ENCODE assay signal across 15 mouse cellular contexts in genomic region chr1:136102981-136103380, GRCm38 (mm10). TPM values are rescaled to one million over a fixed set of nuclear protein-coding genes. Genes with fewer than 3 reads are reported as not detected.
DNase-seq lines count a peak whose midpoint lies in the region; ATAC-seq and TF ChIP-seq lines count a peak whose summit lies in the region.
"Had no signal": no experiment of that assay in that cellular context is flagged by ENCODE, and none has a peak within 500 bp of the region (broad histone marks: within the 10 kb centered on the region; RNA-seq: fewer than 3 reads in every experiment).

No protein-coding gene starts in this region.

- no peak overlapping the region for H3K4me3 ChIP-seq in neural tube, embryonic 14.5 days (ENCODE audit: low read depth, low read length)
- no peak overlapping the region for H3K4me3 ChIP-seq in neural tube, embryonic 15.5 days (replicated peaks)
- H3K4me3 ChIP-seq in forebrain, embryonic 11.5 days (ENCODE audit: low read depth, low read length): no peak overlapping the region
- no peak overlapping the region for H3K4me3 ChIP-seq in hindbrain, embryonic 16.5 days (ENCODE audit: low read length)
- no peak overlapping the region for H3K4me3 ChIP-seq in myocyte
- H3K4me3 ChIP-seq: neural tube, embryonic 12.5 days; stomach, embryonic 15.5 days had no signal

- H3K79me2 ChIP-seq in myocyte (ENCODE audit: control insufficient read depth, insufficient read depth): no peaks in the 10 kb centered on the region

- H3K9ac ChIP-seq in neural tube, embryonic 14.5 days (replicated peaks; ENCODE audit: low read depth, low read length): no peak overlapping the region
- H3K9ac ChIP-seq in neural tube, embryonic 15.5 days (replicated peaks): no peak overlapping the region
- no peak overlapping the region for H3K9ac ChIP-seq in forebrain, embryonic 11.5 days (ENCODE audit: low read length)
- H3K9ac ChIP-seq in hindbrain, embryonic 16.5 days (ENCODE audit: low read depth, low read length): no peak overlapping the region
- H3K9ac ChIP-seq: neural tube, embryonic 12.5 days; stomach, embryonic 15.5 days had no signal

- no peaks in the 10 kb centered on the region for H3K36me3 ChIP-seq in neural tube, embryonic 14.5 days (ENCODE audit: control insufficient read depth, insufficient read depth, low read length)
- H3K36me3 ChIP-seq in neural tube, embryonic 15.5 days: no peaks in the 10 kb centered on the region
- H3K36me3 ChIP-seq in forebrain, embryonic 11.5 days (ENCODE audit: control insufficient read depth, insufficient read depth, low read length): no peaks in the 10 kb centered on the region
- H3K36me3 ChIP-seq in hindbrain, embryonic 16.5 days (ENCODE audit: control insufficient read depth, insufficient read depth, low read length): no peaks in the 10 kb centered on the region
- H3K36me3 ChIP-seq in myocyte (ENCODE audit: control insufficient read depth, insufficient read depth): no peaks in the 10 kb centered on the region
- H3K36me3 ChIP-seq: neural tube, embryonic 12.5 days; stomach, embryonic 15.5 days had no signal

- H3K9me3 ChIP-seq in neural tube, embryonic 14.5 days (ENCODE audit: control insufficient read depth, low read length): no peaks in the 10 kb centered on the region
- H3K9me3 ChIP-seq in neural tube, embryonic 15.5 days (replicated peaks): no peaks in the 10 kb centered on the region
- H3K9me3 ChIP-seq in forebrain, embryonic 11.5 days (ENCODE audit: control insufficient read depth, low read length): no peaks in the 10 kb centered on the region
- H3K9me3 ChIP-seq in hindbrain, embryonic 16.5 days (ENCODE audit: control insufficient read depth, low read length): no peaks in the 10 kb centered on the region
- H3K9me3 ChIP-seq: neural tube, embryonic 12.5 days; stomach, embryonic 15.5 days had no signal

- WGBS in neural tube, embryonic 14.5 days: 59% methylated on average over 2 of the region's 2 CpGs
- WGBS in neural tube, embryonic 15.5 days: 51% methylated on average over 2 of the region's 2 CpGs
- 83% methylated on average over 2 of the region's 2 CpGs for WGBS in forebrain, embryonic 11.5 days
- 45% methylated on average over 2 of the region's 2 CpGs for WGBS in hindbrain, embryonic 16.5 days

- ATAC-seq in neural tube, embryonic 14.5 days (ENCODE audit: low read depth): 0 out of 2 replicates have a peak, but pooled peaks have one; percentile 33
- no peak for ATAC-seq in neural tube, embryonic 15.5 days (ENCODE audit: low FRiP score)
- peak; percentile 56; the same call in 1 of the 2 replicates for ATAC-seq in forebrain, embryonic 11.5 days (replicated peaks; ENCODE audit: low FRiP score)
- ATAC-seq in hindbrain, embryonic 16.5 days: peak; percentile 85

- H3K4me2 ChIP-seq in neural tube, embryonic 14.5 days (ENCODE audit: low read depth, low read length): no peak overlapping the region
- no peak overlapping the region for H3K4me2 ChIP-seq in neural tube, embryonic 15.5 days
- H3K4me2 ChIP-seq in forebrain, embryonic 11.5 days (ENCODE audit: low read depth, low read length, severe bottlenecking): no peak overlapping the region
- no peak overlapping the region for H3K4me2 ChIP-seq in hindbrain, embryonic 16.5 days (ENCODE audit: low read length)
- no peak overlapping the region for H3K4me2 ChIP-seq in myocyte (ENCODE audit: low read depth)
- H3K4me2 ChIP-seq: heart, embryonic 11.5 days; neural tube, embryonic 12.5 days; stomach, embryonic 15.5 days had no signal

- no peak overlapping the region for H3K27ac ChIP-seq in neural tube, embryonic 14.5 days (ENCODE audit: low read depth, low read length)
- no peak overlapping the region for H3K27ac ChIP-seq in neural tube, embryonic 15.5 days (replicated peaks)
- no peak overlapping the region for H3K27ac ChIP-seq in forebrain, embryonic 11.5 days (ENCODE audit: low read depth, low read length)
- H3K27ac ChIP-seq in hindbrain, embryonic 16.5 days (ENCODE audit: low read depth, low read length): peak overlapping the region; percentile 21; the same call in 1 of the 2 replicates
- H3K27ac ChIP-seq: neural tube, embryonic 12.5 days; stomach, embryonic 15.5 days had no signal

- H3K27me3 ChIP-seq in neural tube, embryonic 14.5 days (ENCODE audit: control insufficient read depth, insufficient read depth, low read length): no peaks in the 10 kb centered on the region
- H3K27me3 ChIP-seq in neural tube, embryonic 15.5 days (replicated peaks): no peaks in the 10 kb centered on the region; the same call in 1 of the 2 replicates
- no peaks in the 10 kb centered on the region for H3K27me3 ChIP-seq in forebrain, embryonic 11.5 days (ENCODE audit: control insufficient read depth, insufficient read depth, low read length)
- no peaks in the 10 kb centered on the region for H3K27me3 ChIP-seq in hindbrain, embryonic 16.5 days (replicated peaks; ENCODE audit: control insufficient read depth, insufficient read depth, low read length)
- H3K27me3 ChIP-seq in myocyte (ENCODE audit: control insufficient read depth, insufficient read depth, insufficient read length): peaks cover 17% of the 10 kb centered on the region
- H3K27me3 ChIP-seq: neural tube, embryonic 12.5 days; stomach, embryonic 15.5 days had no signal

- no peak for TF ChIP-seq POLR2A in myocyte (IDR thresholded peaks at IDR 0.05; ENCODE audit: insufficient read length, low read depth)

- no peak for DNase-seq in forebrain, embryonic 11.5 days (ENCODE audit: low spot score)
- no peak for DNase-seq in adrenal gland, postnatal 25 days
- no peak for DNase-seq in spleen, postnatal 4 days (ENCODE audit: low spot score in 2 of 2)
- DNase-seq in gastrocnemius, postnatal 10 days: no peak
- DNase-seq: lung, postnatal 4 days had no signal

- peaks cover 10% of the 10 kb centered on the region; the same call in 1 of the 2 replicates for H3K4me1 ChIP-seq in neural tube, embryonic 14.5 days (ENCODE audit: control insufficient read depth, insufficient read depth, low read length)
- H3K4me1 ChIP-seq in neural tube, embryonic 15.5 days: peaks cover 24% of the 10 kb centered on the region
- H3K4me1 ChIP-seq in forebrain, embryonic 11.5 days (replicated peaks; ENCODE audit: control insufficient read depth, insufficient read depth, low read length): 0 out of 2 replicates have a peak, but pooled peaks cover 2% of the 10 kb centered on the region
- peaks cover 9% of the 10 kb centered on the region for H3K4me1 ChIP-seq in hindbrain, embryonic 16.5 days (ENCODE audit: control insufficient read depth, insufficient read depth, low read depth, low read length)
- H3K4me1 ChIP-seq: stomach, embryonic 15.5 days had no signal

- H3ac ChIP-seq in myocyte (ENCODE audit: control insufficient read depth, insufficient read length): no peak overlapping the region

TF ChIP-seq in myocyte, 11 proteins besides CTCF, POLR2A, EP300 and RAD21:
- TF ChIP-seq POLR2AphosphoS2 (IDR thresholded peaks at IDR 0.05; ENCODE audit: insufficient read length, low read depth) (no peak), MYOD1 (IDR thresholded peaks at IDR 0.05; ENCODE audit: control insufficient read depth in 1 of 3, insufficient read length in 2 of 3, low read depth in 2 of 3) (peak in 2 of 3 experiments; percentile 7 to 13)

RNA-seq across cellular contexts. Expression of gene Kif21b, which starts 28.2 kb away (rescaled TPM):
- polyA plus RNA-seq in neural tube, embryonic 14.5 days (2014; fragmentation: Nextera tagmentation; extraction: Ambion mirVana): 43.1 and 54.5 TPM in 2 replicates
- 32.3 and 37.1 TPM in 2 replicates for polyA plus RNA-seq in neural tube, embryonic 15.5 days (2015; fragmentation: Nextera tagmentation; extraction: Ambion mirVana)
- polyA plus RNA-seq in forebrain, embryonic 11.5 days (2014; fragmentation: Nextera tagmentation; extraction: Ambion mirVana): 16.4 and 19.1 TPM in 2 replicates
- 43.6 and 44.3 TPM in 2 replicates for polyA plus RNA-seq in hindbrain, embryonic 16.5 days (2015; fragmentation: Nextera tagmentation; extraction: Ambion mirVana)
- 16.8 TPM for polyA plus RNA-seq in myocyte (2012; fragmentation: generic; extraction: Trizol)
- 3.2 and 4.6 TPM in 2 replicates for total RNA-seq in adrenal gland, postnatal 25 days (2021)
- total RNA-seq in gastrocnemius, postnatal 10 days (2021): 1 to 10 TPM; 1.1 to 2.0 TPM

RNA-seq across cellular contexts. Expression of gene Cacna1s, which starts 50.4 kb away (rescaled TPM):
- polyA plus RNA-seq in neural tube, embryonic 14.5 days (2014; fragmentation: Nextera tagmentation; extraction: Ambion mirVana): 0.20 TPM in 1 of 2 replicates, not detected in the other
- polyA plus RNA-seq in neural tube, embryonic 15.5 days (2015; fragmentation: Nextera tagmentation; extraction: Ambion mirVana): 0.75 and 1.1 TPM in 2 replicates
- 0.20 and 0.36 TPM in 2 replicates for polyA plus RNA-seq in forebrain, embryonic 11.5 days (2014; fragmentation: Nextera tagmentation; extraction: Ambion mirVana)
- 0.45 and 0.66 TPM in 2 replicates for polyA plus RNA-seq in hindbrain, embryonic 16.5 days (2015; fragmentation: Nextera tagmentation; extraction: Ambion mirVana)
- 177 TPM for polyA plus RNA-seq in myocyte (2012; fragmentation: generic; extraction: Trizol)
- 0.21 and 0.52 TPM in 2 replicates for total RNA-seq in adrenal gland, postnatal 25 days (2021)
- total RNA-seq in gastrocnemius, postnatal 10 days (2021): 100 to 1,000 TPM; 558 to 576 TPM
- total RNA-seq: common myeloid progenitor, adult 5-6 weeks had no signal

RNA-seq across cellular contexts. Expression of gene Ascl5, which starts 52.4 kb away (rescaled TPM):
- not detected in 2 replicates for polyA plus RNA-seq in neural tube, embryonic 14.5 days (2014; fragmentation: Nextera tagmentation; extraction: Ambion mirVana)
- not detected in 2 replicates for polyA plus RNA-seq in neural tube, embryonic 15.5 days (2015; fragmentation: Nextera tagmentation; extraction: Ambion mirVana)
- not detected in 2 replicates for polyA plus RNA-seq in forebrain, embryonic 11.5 days (2014; fragmentation: Nextera tagmentation; extraction: Ambion mirVana)
- polyA plus RNA-seq in hindbrain, embryonic 16.5 days (2015; fragmentation: Nextera tagmentation; extraction: Ambion mirVana): not detected in 2 replicates
- polyA plus RNA-seq in myocyte (2012; fragmentation: generic; extraction: Trizol): 0.36 TPM
- total RNA-seq in adrenal gland, postnatal 25 days (2021): not detected in 2 replicates
- total RNA-seq in gastrocnemius, postnatal 10 days (2021): not detected
- total RNA-seq: CH12.LX; common myeloid progenitor, adult 5-6 weeks had no signal
- polyA plus RNA-seq: heart, embryonic 11.5 days; kidney, embryonic 16.5 days; neural tube, embryonic 12.5 days had no signal

Comparison
In these comparisons a context has a peak if more than half of its experiments do, and no peak if none do; other contexts are left out.
1. RNA of gene Cacna1s, which starts 50.4 kb away (polyA plus RNA-seq): 177 TPM in myocyte (single experiment); 0.75 to 1.1 TPM in neural tube, embryonic 15.5 days, 0.45 to 0.66 TPM in hindbrain, embryonic 16.5 days, 0.20 TPM in neural tube, embryonic 14.5 days and 0.20 to 0.36 TPM in forebrain, embryonic 11.5 days; every median in the first group is over 10 times any median in the second.